Mouse (Mus musculus) left cerebral cortex, postnatal 36 days (tissue): ENCODE measurements at regions not wholly inside any gene's neighbourhood (a gene's known extent, or its start where the extent isn't known, plus 50 kb on each side); places are given as distances from the start of the nearest gene placed in this dataset.

Experiments used
- DNase-seq, 2 experiments: peaks; one replicate each; pipeline ENCODE4 v3.0.0; 2021 to 2022; ENCODE audit warnings: low spot score in 2 of 2, mixed read lengths in 1 of 2
- intact Hi-C: fragments of 180-260 bp; cut with DNase I; formaldehyde crosslinking; loops from one replicate; pipeline ENCODE4 v1.15.1; 2025

DNA sequence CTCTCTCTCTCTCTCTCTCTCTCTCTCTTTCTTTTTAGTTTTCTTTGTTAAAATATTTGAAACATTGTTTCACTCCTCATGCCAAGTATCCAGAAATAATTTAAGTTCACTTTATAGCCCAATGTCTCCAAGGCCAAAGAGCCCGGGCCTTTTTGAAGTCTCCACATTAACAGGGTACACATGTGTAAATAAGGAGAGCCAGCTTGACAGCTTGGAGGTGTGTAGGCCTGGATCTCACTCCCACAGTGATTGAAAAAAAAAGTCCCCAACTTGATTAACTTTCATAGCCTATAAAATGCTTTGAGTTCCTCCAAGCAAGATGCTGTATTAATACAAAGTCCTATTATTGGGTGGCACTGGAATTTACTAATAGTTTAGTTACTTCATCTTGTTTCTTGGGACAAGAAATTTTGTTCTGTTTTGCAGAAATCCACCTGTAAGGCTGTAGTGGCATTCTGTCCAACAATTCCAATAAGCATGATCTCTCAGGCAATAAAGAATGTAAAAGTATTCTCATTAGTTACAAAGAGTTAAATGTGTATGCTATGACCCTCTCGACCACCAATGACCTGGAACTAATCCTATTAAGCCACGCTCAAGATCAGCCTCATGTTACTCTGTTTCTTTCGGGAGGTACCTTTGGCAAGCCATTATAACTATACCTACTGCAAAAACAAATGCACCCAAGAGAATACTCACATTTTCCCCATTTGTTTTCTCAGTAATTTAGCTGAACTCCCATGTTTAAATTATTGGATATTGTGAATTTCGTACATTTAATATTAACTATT lies 215.9 kb upstream of the Acvr2a start:
- intact Hi-C loops, result no loop called here
- no peak for DNase-seq

DNA sequence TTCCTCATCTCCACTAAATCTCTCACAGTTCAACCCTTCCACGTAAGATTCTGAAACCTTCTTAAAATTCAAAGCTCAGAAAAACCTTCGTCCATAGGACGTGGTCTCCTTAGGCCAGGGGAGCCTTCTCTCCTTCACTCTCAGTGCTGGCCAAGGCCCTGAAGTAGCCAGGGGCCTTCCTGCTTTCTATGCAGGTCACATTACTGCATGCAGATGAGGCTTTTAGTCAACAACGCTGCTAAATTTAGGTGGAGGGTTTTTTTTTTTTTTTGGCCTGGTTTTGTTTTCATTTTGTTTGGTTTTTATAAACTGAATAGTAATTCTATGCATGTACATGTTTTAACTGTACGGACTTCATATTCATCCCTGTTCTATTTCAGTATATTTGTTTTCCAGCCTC lies 214.5 kb upstream of the Acvr2a start:
- DNase-seq, result no peak
- intact Hi-C loops, result no loop called here

DNA sequence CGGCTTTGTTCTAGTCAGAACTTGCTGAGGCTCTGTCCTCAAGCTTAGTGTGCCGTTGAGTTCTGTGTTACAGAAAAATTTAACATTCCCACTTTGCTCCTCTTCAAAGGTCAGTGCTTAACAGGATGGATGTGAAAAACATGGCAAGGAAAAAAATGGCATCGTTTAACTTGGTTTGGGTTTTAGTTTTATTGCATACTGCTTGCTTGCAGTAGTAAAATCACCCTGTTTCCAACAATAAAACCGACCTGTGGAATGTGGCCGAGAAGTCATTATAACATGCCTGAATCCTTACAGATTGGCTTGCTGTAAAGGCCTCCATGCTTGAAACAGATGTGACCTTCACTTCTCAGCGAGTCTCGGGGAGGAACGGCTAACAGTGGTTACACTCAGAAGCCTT lies 212.1 kb upstream of the Acvr2a start:
- DNase-seq, result no peak
- intact Hi-C loops, result no loop called here

DNA sequence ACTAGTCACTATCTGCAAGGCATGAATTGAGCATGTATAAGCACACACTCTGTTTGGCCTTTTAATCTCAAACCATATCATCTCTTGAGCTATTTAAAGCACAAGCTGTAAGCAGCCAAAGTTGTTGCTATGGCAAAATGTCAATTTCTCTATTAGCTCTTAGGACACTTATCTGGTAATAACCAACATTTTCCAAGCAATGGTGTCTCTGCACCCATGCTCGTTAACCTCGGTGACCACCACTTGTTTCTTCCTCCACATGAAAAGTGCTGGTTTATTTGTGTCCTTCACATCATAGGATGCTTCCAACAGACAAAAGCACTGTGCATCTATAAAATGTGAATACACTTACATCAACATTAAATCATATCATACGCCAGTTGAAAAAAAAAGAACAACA lies 204.4 kb upstream of the Acvr2a start:
- no peak for DNase-seq
- intact Hi-C loops, result no loop called here

DNA sequence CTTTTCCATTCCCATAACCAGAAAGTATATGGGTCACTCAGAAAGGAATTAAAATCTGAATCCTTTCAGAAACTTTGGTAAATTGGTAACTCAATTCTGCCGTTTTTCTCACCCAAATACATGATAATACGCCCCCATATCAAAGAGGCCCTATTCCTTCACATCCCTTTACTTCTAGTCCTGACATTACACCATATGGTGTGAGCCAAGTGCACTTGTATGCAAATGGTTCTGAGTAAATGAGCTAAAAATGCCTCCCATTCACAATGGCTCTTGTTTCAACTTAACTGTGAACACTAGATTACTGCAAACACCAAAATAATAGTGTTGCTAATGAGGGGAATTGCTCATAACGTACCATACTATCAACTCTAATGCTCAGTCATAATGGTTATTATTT lies 201.7 kb upstream of the Acvr2a start:
- intact Hi-C loops, result no loop called here
- DNase-seq, result no peak

DNA sequence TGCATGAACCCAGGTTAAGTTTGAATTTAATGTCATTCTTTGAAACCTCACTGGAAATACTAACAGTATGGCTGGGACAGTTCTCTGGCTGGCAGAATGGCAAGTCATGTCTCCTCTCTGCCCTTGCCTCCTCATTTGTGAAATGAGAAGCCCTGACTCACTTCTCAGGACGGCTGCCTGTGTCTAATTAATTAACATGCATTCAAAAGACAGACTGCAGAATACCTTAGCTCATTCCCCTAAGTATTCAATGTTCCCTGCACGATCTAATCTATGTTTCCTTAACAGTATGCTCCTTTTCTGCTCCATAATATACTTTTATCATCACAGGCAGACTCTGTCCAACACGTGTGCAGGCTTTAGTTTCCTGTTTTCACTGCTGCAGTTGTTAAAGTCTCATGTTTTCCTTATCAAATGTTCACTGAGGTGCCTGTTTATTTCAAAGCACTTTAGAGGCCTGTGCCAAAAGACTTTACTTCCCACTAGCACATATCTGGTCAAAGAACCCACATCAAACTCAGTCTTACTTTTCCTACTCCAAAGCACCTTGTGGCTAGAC lies 196.7 kb upstream of the Acvr2a start:
- intact Hi-C loops, result no loop called here
- DNase-seq, result no peak

DNA sequence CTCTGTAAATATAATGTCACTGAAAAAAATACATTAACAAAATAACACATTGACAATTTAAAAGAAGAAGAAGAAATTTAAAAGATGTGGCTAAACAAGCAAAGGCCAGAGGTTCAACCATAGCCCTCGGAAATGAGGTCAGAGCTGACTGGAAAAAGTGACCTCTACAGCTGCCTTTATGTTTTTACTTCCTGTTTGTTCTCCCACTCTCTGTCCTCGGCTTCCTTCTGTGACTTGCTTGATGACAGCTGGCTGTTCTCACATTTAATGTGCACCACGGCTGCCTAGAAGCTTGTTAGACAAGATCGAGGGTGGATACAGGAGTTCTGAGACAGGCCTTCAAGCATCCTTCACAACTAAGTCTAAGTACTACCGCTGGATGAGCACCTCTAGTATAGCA lies 194.9 kb upstream of the Acvr2a start:
- intact Hi-C loops, result no loop called here
- DNase-seq, result no peak

DNA sequence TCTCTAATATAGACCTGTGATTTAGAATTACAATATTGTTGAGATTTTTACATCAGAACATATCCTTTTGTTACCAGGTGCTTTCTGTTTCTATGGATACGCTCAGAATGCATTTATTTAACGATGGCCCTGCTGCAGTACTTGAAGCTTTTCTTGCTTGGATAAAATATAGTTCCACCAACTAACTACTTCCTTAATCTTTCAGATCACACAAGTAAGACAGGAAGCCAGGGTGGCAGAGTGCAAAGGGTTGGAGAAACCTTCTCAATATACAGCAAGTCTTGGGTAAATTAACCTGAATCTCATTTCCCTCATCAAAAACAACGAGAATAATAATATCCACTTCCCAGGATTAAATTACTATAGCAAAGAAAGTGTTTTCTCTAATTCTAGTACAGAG lies 193.1 kb upstream of the Acvr2a start:
- intact Hi-C loops, result loop anchor here (5.0 to 10.0 kb wide), 2 partner anchors 114 to 191 kb away; partner anchors contain the start of gene Acvr2a
- no peak for DNase-seq

DNA sequence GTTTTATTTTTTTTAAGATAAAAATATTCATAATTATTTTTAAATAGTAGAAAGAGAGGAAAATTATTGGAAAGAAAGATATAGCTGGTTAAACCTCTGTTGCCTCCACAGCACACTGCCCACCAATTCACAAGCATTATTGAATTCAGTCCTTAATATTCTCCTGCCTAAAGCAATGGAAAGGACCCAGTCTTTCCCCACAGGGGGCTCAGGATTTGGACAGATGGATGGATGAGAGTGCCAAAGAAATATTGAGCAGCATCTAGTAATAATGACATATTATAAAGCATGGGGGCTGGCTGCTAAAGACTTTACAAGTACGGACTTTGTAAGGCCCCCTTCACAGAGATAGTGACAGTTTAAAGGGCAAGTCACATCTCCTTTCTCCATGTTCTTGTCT lies 191.6 kb upstream of the Acvr2a start:
- intact Hi-C loops, result loop anchor here (5.0 to 10.0 kb wide), 2 partner anchors 112 to 190 kb away; partner anchors contain the start of gene Acvr2a
- no peak for DNase-seq

DNA sequence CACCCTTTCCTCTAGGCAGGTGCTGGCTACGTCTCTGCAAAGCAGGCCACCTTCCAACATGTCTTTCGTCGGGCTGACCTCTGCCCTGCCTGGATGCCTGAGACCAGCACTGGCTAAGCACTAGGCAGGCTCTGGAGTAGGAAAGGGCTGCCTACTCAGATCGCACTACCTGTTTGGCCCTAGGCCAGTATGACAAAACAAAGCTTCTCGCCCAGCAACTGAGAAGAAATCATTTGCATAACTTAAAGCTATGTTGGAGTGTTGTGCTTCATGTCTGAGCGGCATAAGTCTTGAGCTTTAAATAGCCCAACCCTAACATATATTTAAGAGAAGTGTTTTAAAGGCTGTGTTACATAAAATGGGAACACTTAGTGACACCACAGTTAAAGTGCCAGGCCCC lies 189.9 kb upstream of the Acvr2a start:
- intact Hi-C loops, result loop anchor here (5.0 to 10.0 kb wide), 2 partner anchors 111 to 188 kb away; partner anchors contain the start of gene Acvr2a
- DNase-seq, result peak; percentile 36 to 54

DNA sequence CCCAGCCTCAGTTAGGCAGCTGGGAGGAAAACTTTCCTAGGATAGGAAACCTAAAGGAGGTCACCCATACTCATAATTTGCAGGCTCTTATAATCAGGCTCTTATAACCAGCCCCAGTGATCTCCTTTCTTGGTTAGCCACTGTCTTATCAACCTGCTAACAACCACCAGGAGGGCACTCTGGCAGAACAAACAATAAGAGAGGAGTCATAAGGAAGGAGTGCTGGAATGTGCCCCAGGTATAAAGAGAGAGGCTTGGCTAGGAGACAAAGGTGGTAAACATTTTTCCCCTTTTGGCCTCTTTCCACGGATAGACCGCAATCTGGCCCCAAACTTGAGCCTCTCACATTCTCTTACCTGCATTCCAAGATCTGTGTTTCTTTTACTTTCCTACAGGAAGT lies 189.4 kb upstream of the Acvr2a start:
- no peak for DNase-seq
- intact Hi-C loops, result loop anchor here (5.0 to 10.0 kb wide), 2 partner anchors 110 to 188 kb away; partner anchors contain the start of gene Acvr2a

DNA sequence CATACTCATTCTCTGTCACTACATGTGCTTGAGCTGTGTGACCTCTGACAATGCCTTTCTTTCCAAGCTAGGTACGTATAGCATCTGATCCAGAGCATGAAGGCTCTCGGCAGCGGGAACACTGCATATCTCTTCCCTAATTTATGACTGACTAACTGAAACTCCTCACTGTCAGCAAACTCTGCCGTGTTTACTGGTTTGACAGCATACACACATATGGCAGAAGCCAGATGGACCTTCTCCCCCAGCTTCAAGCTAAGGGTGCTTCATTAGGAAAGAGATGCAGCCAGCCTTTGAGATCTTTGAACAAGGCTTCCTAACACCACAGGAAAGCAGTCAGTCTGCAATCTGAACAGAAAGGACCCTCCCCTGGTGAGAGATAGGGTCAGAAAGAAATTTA lies 186.9 kb upstream of the Acvr2a start:
- intact Hi-C loops, result loop anchor here (10.0 kb wide), 1 partner anchor 108 kb away; no protein-coding TSS in a partner anchor
- no peak for DNase-seq

DNA sequence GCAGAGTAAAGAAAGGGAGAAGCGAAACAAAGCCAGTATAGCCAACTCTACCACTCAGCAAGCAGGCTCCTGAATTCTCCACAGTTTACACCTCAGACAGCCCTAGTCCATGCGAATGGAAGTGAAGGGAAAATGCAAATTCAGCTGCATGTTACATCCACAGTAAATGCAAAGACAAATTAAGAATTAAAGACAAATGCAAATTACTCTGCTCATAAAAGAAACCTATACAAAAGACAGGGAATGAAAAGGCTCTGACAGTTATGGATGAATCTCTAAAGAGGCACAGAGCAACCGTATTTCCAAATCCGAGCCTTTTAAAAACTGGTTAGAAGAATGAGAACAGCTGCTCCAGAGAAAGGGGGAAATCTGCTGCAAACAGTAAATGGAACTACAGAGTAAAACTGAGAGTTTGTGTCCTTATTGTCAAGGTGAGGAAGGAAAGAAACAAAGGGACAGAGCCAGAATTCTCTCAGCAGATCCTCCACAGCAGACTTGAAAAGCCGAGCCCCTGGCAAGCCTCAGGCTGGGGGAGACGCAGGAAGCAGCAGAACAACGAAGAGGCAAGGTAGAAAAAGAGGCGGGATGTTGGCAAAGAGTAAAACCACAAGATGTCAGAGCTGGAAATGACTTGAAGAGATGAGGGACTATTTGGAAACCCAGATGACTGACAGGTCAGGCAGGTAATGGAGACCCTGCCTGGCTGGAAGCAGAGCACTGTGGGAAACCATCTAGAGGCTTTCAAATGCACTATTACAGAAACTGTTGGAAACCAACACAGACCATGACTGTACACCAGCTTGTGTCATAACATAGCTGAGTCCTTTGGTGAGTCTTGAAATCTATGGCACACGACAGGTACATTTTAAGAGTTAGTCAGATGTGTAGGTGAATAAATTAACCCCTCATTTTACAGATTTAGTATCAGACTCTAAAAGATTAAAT lies 184.5 kb upstream of the Acvr2a start:
- no peak for DNase-seq
- intact Hi-C loops, result loop anchor here (10.0 kb wide), 1 partner anchor 105 kb away; no protein-coding TSS in a partner anchor

DNA sequence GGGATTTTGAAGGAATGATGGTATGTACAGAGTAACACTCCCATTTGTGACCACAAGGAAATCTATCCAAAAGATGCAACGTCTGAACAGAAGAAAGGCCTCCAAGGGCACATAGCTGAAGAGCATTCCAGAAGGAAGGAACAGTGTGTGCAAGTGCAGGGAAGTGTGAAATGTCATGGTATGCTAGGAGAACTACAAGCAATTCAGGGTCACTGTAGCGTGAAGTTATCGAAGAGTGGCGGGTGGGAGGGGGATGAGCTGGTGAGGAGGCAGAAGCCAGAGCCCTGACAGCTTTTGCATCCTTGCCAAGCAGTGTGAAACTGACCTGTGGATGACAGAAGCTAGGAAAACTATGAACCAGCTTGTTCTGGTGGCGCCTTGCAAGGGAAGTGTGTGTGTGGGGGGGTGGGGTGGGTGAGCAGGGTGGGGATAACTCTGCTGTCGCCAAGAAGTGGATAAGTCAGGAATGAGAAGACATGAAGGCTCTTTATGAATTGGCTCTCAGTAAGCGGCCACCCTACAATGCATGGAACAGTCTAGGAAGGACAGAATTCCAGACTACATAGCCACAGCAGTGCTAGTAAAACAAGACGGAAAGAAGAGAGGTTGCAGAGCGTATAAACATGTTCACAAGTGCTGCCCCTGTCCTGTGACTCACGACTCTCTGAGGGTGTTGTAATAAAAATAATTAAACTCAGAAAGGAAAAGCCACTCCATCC lies 179.3 kb upstream of the Acvr2a start:
- intact Hi-C loops, result no loop called here
- DNase-seq, result no peak

DNA sequence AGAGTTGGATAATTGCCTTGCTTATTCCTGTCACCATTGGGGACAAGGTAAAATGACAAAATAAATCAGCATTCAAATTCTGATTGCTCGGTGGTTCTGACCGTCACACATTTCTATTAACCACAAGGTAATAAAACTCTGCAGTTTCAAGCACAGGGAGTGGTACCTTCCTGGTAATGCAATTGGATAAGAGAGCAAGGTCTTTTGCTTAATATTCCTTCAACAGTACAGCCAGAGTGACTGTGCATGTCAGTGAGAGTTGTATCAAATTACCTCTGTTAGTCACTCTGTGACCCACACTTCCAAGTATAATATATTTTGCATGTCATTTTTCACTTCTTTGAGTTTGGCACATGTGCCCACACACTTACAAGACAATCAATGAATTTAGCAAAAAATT lies 177.8 kb upstream of the Acvr2a start:
- DNase-seq, result no peak
- intact Hi-C loops, result no loop called here

DNA sequence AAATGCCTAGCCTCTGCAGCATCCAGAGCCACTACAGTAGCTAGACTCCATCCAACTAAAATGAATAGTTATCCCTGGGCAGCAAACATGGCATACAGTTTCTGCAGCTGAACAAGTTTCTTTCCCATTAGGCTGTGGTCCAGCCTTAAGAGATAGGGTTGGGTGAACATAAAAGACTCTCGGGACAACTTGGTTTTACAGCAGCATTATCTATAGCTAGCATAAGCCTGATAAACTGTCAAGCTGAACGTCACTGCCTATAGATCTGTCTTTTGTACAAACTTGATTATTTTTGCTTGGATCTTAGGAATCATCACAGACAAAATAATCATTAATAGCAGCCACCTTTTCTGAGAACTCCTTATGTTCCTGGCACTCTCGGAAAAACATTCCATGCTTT lies 169.8 kb upstream of the Acvr2a start:
- intact Hi-C loops, result no loop called here
- no peak for DNase-seq

DNA sequence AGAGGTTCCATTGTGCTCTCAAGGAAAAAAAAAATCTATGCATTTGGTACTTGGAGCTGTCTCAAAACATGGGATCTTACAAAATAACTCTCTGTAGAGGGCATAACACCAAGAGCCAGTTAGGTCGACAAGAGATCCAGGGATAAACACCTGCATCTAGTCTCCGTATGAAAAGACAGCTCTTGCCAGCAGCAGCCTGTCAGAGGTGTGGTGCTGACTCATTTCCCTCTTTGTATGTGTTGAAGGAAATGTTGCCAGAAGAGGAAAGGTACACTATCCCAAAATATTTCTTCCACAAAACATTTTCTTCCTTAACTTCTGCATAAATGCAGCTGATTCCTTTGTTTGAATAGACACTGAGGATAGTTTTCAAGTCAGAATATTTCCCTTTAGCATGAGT lies 163.6 kb upstream of the Acvr2a start:
- intact Hi-C loops, result no loop called here
- peak; percentile 9 to 15 for DNase-seq

DNA sequence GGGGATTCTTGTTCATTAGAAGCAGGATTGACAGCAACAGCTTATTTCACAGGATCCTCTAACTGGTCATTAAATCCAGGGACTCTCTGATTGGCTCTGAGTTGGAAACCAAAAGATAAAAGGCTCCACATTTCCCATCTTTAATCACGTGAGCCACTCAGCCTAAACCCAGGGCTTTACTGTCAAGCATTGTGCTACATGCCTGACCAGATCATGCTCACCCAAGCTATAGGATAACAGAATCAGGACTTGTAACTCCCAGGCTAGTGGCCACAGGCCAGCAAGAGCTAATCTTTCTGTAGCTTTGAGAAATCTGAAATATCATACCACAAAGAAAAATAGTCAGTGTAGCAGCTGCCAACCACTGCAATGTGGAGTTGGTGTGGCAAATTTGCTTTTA lies 152.7 kb upstream of the Acvr2a start:
- DNase-seq, result no peak
- intact Hi-C loops, result no loop called here

DNA sequence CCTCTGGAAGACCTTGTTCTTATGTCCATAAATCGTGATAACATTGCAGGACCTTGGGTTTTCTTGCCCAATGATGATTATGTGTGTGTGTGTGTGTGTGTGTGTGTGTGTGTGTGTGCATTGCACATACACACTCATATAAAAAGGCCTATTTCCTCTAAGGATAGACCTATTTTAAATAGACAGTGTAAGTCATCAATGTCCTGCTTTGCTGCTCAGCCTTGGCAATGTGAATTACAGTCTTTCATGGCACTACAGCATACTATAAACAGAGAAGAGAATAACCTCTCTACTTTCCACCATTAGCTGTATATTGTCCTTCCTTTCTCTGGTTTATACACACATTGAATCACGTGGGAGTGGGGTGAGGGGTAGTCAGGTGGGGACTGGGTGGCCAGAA lies 148.8 kb upstream of the Acvr2a start:
- intact Hi-C loops, result no loop called here
- no peak for DNase-seq

DNA sequence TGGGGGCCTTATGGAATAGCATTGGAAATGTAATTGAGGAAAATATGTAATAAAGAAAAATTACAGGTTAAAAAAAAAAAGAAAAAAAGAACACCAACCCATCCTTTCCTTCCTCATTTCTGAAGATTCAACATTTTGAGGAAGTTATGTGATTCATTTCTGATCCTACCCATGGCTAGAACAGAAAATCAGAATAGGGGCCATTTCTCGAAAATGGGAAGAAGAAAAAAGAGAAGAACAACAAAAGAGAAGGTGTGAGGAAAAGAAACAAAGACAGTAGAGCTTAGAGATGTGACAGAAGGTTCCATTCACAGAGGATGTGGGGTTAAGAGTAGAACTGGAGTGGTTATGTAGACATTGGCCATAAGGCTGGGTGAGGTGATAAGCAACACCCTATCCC lies 124.8 kb upstream of the Acvr2a start:
- no peak for DNase-seq
- intact Hi-C loops, result no loop called here
